Mouse (Mus musculus): ENCODE data around the gene Pyroxd2. TPM values are rescaled to one million over a fixed set of nuclear protein-coding genes. Genes with fewer than 3 reads are reported as not detected.
"Not testable (repeated sequence)": the region's sequence is repeated elsewhere in the genome, so short reads cannot be mapped to it uniquely, and the experiment has no call there.

The Pyroxd2 gene
- polyA plus RNA-seq, 1 experiment from 2014 or later: 0.88 TPM

GRCm38 (mm10) chr19:42697336-42697735 lies 55.2 kb downstream of the Pyroxd2 start:
- H3K4me1 ChIP-seq (replicated peaks; ENCODE audit: control insufficient read depth, insufficient read depth, low read length): no peaks in the 10 kb centered on the region; the same call in 1 of the 2 replicates
- no peak overlapping the region for H3K4me3 ChIP-seq (ENCODE audit: low read depth, low read length)
- H3K27me3 ChIP-seq (ENCODE audit: control insufficient read depth, insufficient read depth, low read length): no peaks in the 10 kb centered on the region
- WGBS: 45% methylated on average over 6 of the region's 6 CpGs
- H3K9me3 ChIP-seq (ENCODE audit: control insufficient read depth, low read length): no peaks in the 10 kb centered on the region
- no peaks in the 10 kb centered on the region for H3K36me3 ChIP-seq (ENCODE audit: control insufficient read depth, insufficient read depth, low read length)
- H3K27ac ChIP-seq (ENCODE audit: low read depth, low read length): no peak overlapping the region
- no peak overlapping the region for H3K4me2 ChIP-seq (replicated peaks; ENCODE audit: low read depth, low read length)
- DNase-seq (ENCODE audit: low spot score) (no peak), ATAC-seq (ENCODE audit: low FRiP score) (no peak)
- H3K9ac ChIP-seq (ENCODE audit: low read depth, low read length): no peak overlapping the region

- H3K9me3 ChIP-seq (ENCODE audit: control insufficient read depth, low read length): no peaks in the 10 kb centered on the region
- no peaks in the 10 kb centered on the region for H3K27me3 ChIP-seq (ENCODE audit: control insufficient read depth, insufficient read depth, low read length)
- no peak overlapping the region for H3K9ac ChIP-seq (ENCODE audit: low read depth, low read length)
- no peaks in the 10 kb centered on the region for H3K36me3 ChIP-seq (ENCODE audit: control insufficient read depth, insufficient read depth, low read length)
- ATAC-seq (ENCODE audit: low FRiP score) (no peak), DNase-seq (ENCODE audit: low spot score) (no peak)
- no peak overlapping the region for H3K4me3 ChIP-seq (ENCODE audit: low read depth, low read length)
- H3K4me1 ChIP-seq (replicated peaks; ENCODE audit: control insufficient read depth, insufficient read depth, low read length): no peaks in the 10 kb centered on the region
- no peak overlapping the region for H3K4me2 ChIP-seq (replicated peaks; ENCODE audit: low read depth, low read length)
- no peak overlapping the region for H3K27ac ChIP-seq (ENCODE audit: low read depth, low read length)
- WGBS: 92% methylated on average over 1 of the region's 1 CpGs
These were observed 62.3 kb downstream of the Pyroxd2 start for GRCm38 (mm10) chr19:42690256-42690655.

DNA sequence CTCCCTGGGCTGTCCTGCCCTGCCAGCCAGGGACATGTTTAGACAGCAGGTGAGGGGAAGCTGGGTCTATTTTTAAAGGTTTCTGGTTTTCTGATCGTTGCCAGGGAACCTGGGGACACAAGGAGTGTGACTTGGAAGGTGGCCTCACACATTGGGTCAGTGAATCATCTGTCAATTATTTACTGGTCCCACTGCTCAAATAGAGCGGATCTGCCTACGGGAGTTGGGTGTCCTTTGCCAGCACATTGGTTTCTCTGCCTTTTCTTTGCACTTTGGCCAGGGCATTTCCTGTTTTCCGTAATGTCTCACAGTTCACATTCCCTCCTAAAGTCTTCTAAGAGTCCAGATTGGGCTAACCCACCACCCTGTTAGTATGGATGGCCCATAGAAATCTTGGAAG lies 62.8 kb downstream of the Pyroxd2 start:
- 60% methylated on average over 4 of the region's 4 CpGs for WGBS
- no peaks in the 10 kb centered on the region for H3K27me3 ChIP-seq (ENCODE audit: control insufficient read depth, insufficient read depth, low read length)
- no peak overlapping the region for H3K27ac ChIP-seq (ENCODE audit: low read depth, low read length)
- H3K36me3 ChIP-seq (ENCODE audit: control insufficient read depth, insufficient read depth, low read length): no peaks in the 10 kb centered on the region
- no peak for DNase-seq (ENCODE audit: low spot score)
- no peak for ATAC-seq (ENCODE audit: low FRiP score)
- no peaks in the 10 kb centered on the region for H3K4me1 ChIP-seq (replicated peaks; ENCODE audit: control insufficient read depth, insufficient read depth, low read length)
- H3K4me3 ChIP-seq (ENCODE audit: low read depth, low read length): no peak overlapping the region
- no peak overlapping the region for H3K9ac ChIP-seq (ENCODE audit: low read depth, low read length)
- H3K9me3 ChIP-seq (ENCODE audit: control insufficient read depth, low read length): no peaks in the 10 kb centered on the region
- H3K4me2 ChIP-seq (replicated peaks; ENCODE audit: low read depth, low read length): no peak overlapping the region

- DNase-seq (ENCODE audit: low spot score): no peak
- no peak for ATAC-seq (ENCODE audit: low FRiP score)
- Histone ChIP-seq H3K4me2 (replicated peaks; ENCODE audit: low read depth, low read length) (no peak overlapping the region), H3K9ac (ENCODE audit: low read depth, low read length) (no peak overlapping the region), H3K4me3 (ENCODE audit: low read depth, low read length) (no peak overlapping the region), H3K27me3 (ENCODE audit: control insufficient read depth, insufficient read depth, low read length) (no peaks in the 10 kb centered on the region), H3K4me1 (replicated peaks; ENCODE audit: control insufficient read depth, insufficient read depth, low read length) (no peaks in the 10 kb centered on the region), H3K36me3 (ENCODE audit: control insufficient read depth, insufficient read depth, low read length) (no peaks in the 10 kb centered on the region), H3K9me3 (ENCODE audit: control insufficient read depth, low read length) (no peaks in the 10 kb centered on the region), H3K27ac (ENCODE audit: low read depth, low read length) (no peak overlapping the region)
- 91% methylated on average over 11 of the region's 11 CpGs for WGBS
These were observed 63.3 kb downstream of the Pyroxd2 start for GRCm38 (mm10) chr19:42689321-42689720.

GRCm38 (mm10) chr19:42682776-42683175 lies 69.8 kb downstream of the Pyroxd2 start:
- H3K27me3 ChIP-seq (ENCODE audit: control insufficient read depth, insufficient read depth, low read length); ATAC-seq (ENCODE audit: low FRiP score); DNase-seq (ENCODE audit: low spot score); H3K9ac ChIP-seq (ENCODE audit: low read depth, low read length); H3K36me3 ChIP-seq (ENCODE audit: control insufficient read depth, insufficient read depth, low read length); H3K4me3 ChIP-seq (ENCODE audit: low read depth, low read length); H3K9me3 ChIP-seq (ENCODE audit: control insufficient read depth, low read length); H3K27ac ChIP-seq (ENCODE audit: low read depth, low read length); H3K4me2 ChIP-seq (replicated peaks; ENCODE audit: low read depth, low read length); H3K4me1 ChIP-seq (replicated peaks; ENCODE audit: control insufficient read depth, insufficient read depth, low read length): not testable (repeated sequence)
- 77% methylated on average over 2 of the region's 2 CpGs for WGBS

GRCm38 (mm10) chr19:42678191-42678590 lies 74.4 kb downstream of the Pyroxd2 start:
- Histone ChIP-seq H3K27ac (ENCODE audit: low read depth, low read length) (no peak overlapping the region), H3K27me3 (ENCODE audit: control insufficient read depth, insufficient read depth, low read length) (no peaks in the 10 kb centered on the region), H3K36me3 (ENCODE audit: control insufficient read depth, insufficient read depth, low read length) (no peaks in the 10 kb centered on the region), H3K4me1 (replicated peaks; ENCODE audit: control insufficient read depth, insufficient read depth, low read length) (0 out of 2 replicates have a peak, but pooled peaks cover 3% of the 10 kb centered on the region), H3K9me3 (ENCODE audit: control insufficient read depth, low read length) (no peaks in the 10 kb centered on the region), H3K4me2 (replicated peaks; ENCODE audit: low read depth, low read length) (no peak overlapping the region), H3K4me3 (ENCODE audit: low read depth, low read length) (no peak overlapping the region), H3K9ac (ENCODE audit: low read depth, low read length) (no peak overlapping the region)
- 77% methylated on average over 10 of the region's 10 CpGs for WGBS
- ATAC-seq (ENCODE audit: low FRiP score) (no peak), DNase-seq (ENCODE audit: low spot score) (no peak)

GRCm38 (mm10) chr19:42677452-42677851 lies 75.1 kb downstream of the Pyroxd2 start:
- Histone ChIP-seq H3K27ac (ENCODE audit: low read depth, low read length) (no peak overlapping the region), H3K27me3 (ENCODE audit: control insufficient read depth, insufficient read depth, low read length) (peaks cover under 1% of the 10 kb centered on the region; the same call in 1 of the 2 replicates), H3K4me2 (replicated peaks; ENCODE audit: low read depth, low read length) (no peak overlapping the region), H3K4me3 (ENCODE audit: low read depth, low read length) (no peak overlapping the region), H3K9me3 (ENCODE audit: control insufficient read depth, low read length) (no peaks in the 10 kb centered on the region), H3K36me3 (ENCODE audit: control insufficient read depth, insufficient read depth, low read length) (no peaks in the 10 kb centered on the region), H3K4me1 (replicated peaks; ENCODE audit: control insufficient read depth, insufficient read depth, low read length) (0 out of 2 replicates have a peak, but pooled peaks cover 3% of the 10 kb centered on the region), H3K9ac (ENCODE audit: low read depth, low read length) (no peak overlapping the region)
- DNase-seq (ENCODE audit: low spot score) (no peak), ATAC-seq (ENCODE audit: low FRiP score) (no peak)
- WGBS: 95% methylated on average over 3 of the region's 3 CpGs

DNA sequence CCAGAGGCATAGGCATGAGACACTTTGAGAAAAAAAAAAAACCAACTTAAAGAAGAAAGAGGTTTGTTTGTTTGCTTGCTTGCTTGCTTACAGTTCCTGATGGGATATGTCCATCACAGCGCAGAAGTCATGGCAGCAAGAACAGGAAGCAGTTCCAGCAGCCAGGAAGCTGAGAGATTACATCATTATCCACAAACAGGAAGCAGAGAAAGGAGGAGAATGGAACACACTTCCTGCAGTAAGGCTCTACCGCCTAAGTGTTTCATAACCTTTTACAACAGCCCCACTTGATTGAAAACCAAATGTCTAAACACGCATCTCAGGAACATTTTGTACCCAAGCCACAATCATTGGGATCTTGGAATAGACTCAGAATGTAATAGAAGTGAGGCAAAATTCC lies 75.6 kb downstream of the Pyroxd2 start:
- no peak for ATAC-seq (ENCODE audit: low FRiP score)
- Histone ChIP-seq H3K27me3 (ENCODE audit: control insufficient read depth, insufficient read depth, low read length) (peaks cover 3% of the 10 kb centered on the region; the same call in 1 of the 2 replicates), H3K9me3 (ENCODE audit: control insufficient read depth, low read length) (no peaks in the 10 kb centered on the region), H3K9ac (ENCODE audit: low read depth, low read length) (no peak overlapping the region), H3K27ac (ENCODE audit: low read depth, low read length) (no peak overlapping the region), H3K4me1 (replicated peaks; ENCODE audit: control insufficient read depth, insufficient read depth, low read length) (0 out of 2 replicates have a peak, but pooled peaks cover 5% of the 10 kb centered on the region), H3K36me3 (ENCODE audit: control insufficient read depth, insufficient read depth, low read length) (no peaks in the 10 kb centered on the region), H3K4me3 (ENCODE audit: low read depth, low read length) (no peak overlapping the region), H3K4me2 (replicated peaks; ENCODE audit: low read depth, low read length) (no peak overlapping the region)
- WGBS: 91% methylated on average over 3 of the region's 3 CpGs
- no peak for DNase-seq (ENCODE audit: low spot score)

Measured in hindbrain, embryonic 11.5 days (tissue).